Mouse (Mus musculus): ENCODE data around the gene Man1a.

GRCm38 (mm10) chr10:54058657-54059056 lies 17.8 kb downstream of the Man1a start:
- TF ChIP-seq POLR2A (IDR thresholded peaks at IDR 0.05; ENCODE audit: insufficient read depth, low read depth, low read length): no peak
- no peak for TF ChIP-seq EP300 (IDR thresholded peaks at IDR 0.05; ENCODE audit: insufficient read depth, low read depth, low read length)
- no peak for TF ChIP-seq CTCF (IDR thresholded peaks at IDR 0.05)

All from heart, adult 2 months (tissue).